ENCODE assay signal across 7 mouse cellular contexts in genomic region chr10:8951937-8952336, GRCm38 (mm10).
"Had no signal": no experiment of that assay in that cellular context is flagged by ENCODE, and none has a peak within 500 bp of the region (broad histone marks: within the 10 kb centered on the region; RNA-seq: fewer than 3 reads in every experiment).

No protein-coding gene starts in this region.

- DNase-seq: kidney, postnatal 36 days; layer of hippocampus, adult 9-11 months; left cerebral cortex, postnatal 4 days; lung, embryonic 14.5 days; lung, postnatal 4 days; midbrain, embryonic 14.5 days; thymus, postnatal 36 days had no signal
